Mouse (Mus musculus): ENCODE data around the gene Gdf15. TPM values are rescaled to one million over a fixed set of nuclear protein-coding genes. Genes with fewer than 3 reads are reported as not detected.

The Gdf15 gene
- polyA plus RNA-seq, 2 experiments = 0.18 to 0.47 TPM

DNA sequence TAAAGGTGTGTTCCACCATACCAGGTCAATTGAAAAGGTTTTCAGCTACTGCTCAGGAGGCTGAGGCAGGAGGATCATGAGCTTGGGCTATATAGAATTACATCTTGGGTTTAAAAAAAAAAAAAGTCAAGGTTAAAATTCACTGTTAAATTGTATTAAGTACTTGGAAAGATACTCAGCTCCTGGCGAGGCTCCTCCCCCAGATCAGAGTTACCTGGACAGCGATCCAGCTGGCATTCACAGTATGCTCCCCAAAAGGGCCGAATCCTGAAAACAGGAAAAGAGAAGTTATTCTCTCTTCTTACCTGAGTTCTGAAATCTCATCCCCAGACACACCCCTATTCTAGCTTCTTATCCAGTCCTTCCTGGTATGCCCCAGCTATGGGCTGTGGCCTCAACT is 25.0 kb upstream of the Gdf15 start:
- no peak overlapping the region for H3K4me2 ChIP-seq (replicated peaks; ENCODE audit: low read depth, low read length, severe bottlenecking)
- no peaks in the 10 kb centered on the region for H3K27me3 ChIP-seq (ENCODE audit: control insufficient read depth, insufficient read depth, low read length)
- TF ChIP-seq POLR2A (IDR thresholded peaks at IDR 0.05; ENCODE audit: borderline replicate concordance, extremely low read depth, insufficient read depth, insufficient read length) = no peak
- H3K4me3 ChIP-seq (replicated peaks; ENCODE audit: low read length) = no peak overlapping the region
- H3K36me3 ChIP-seq (ENCODE audit: control insufficient read depth, insufficient read depth, low read length) = peaks cover 40% of the 10 kb centered on the region
- no peak for ATAC-seq (ENCODE audit: low FRiP score, low read depth)
- H3K9me3 ChIP-seq (ENCODE audit: control insufficient read depth, low read length) = no peaks in the 10 kb centered on the region
- no peak overlapping the region for H3K27ac ChIP-seq (replicated peaks; ENCODE audit: low read depth, low read length)
- peaks cover 9% of the 10 kb centered on the region for H3K4me1 ChIP-seq (ENCODE audit: control insufficient read depth, insufficient read depth, low read length)
- 95% methylated on average over 3 of the region's 3 CpGs for WGBS
- DNase-seq (ENCODE audit: low spot score) = no peak
- no peak overlapping the region for H3K9ac ChIP-seq (ENCODE audit: low read depth, low read length, severe bottlenecking)

DNA sequence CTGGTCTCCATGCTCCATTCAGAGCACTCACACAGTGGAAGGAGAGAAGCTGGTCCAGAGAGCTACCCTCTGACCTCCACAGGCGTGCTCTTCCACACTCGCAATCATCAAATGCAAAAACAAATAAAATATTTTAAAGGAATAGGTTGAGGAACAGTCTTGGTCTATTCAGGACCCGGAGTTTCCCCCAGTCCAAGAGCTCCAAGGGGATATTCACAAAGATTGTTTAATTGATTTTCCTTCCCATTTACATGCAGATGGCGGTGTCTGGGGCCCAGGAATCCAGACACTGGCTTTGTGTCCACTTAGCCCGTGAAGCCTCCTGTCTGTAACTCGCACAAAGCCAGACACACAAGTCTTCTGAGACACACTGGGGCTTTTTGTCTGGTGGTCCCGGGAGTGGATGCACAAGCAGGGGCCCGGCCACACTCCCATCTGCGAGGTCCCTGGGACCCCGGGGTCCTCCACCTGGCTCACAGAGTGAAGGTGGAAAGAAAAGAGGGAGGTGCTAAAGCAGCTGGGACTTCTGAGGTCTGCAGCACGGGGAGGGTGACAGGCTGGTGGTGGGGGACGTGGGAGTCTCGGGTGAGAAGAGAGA is 24.0 kb upstream of the Gdf15 start:
- WGBS = 76% methylated on average over 13 of the region's 13 CpGs
- Histone ChIP-seq H3K4me1 (ENCODE audit: control insufficient read depth, insufficient read depth, low read length) (peaks cover 9% of the 10 kb centered on the region), H3K36me3 (ENCODE audit: control insufficient read depth, insufficient read depth, low read length) (peaks cover 49% of the 10 kb centered on the region), H3K27ac (replicated peaks; ENCODE audit: low read depth, low read length) (no peak overlapping the region), H3K27me3 (ENCODE audit: control insufficient read depth, insufficient read depth, low read length) (no peaks in the 10 kb centered on the region), H3K9ac (ENCODE audit: low read depth, low read length, severe bottlenecking) (no peak overlapping the region), H3K4me2 (replicated peaks; ENCODE audit: low read depth, low read length, severe bottlenecking) (no peak overlapping the region), H3K4me3 (replicated peaks; ENCODE audit: low read length) (no peak overlapping the region), H3K9me3 (ENCODE audit: control insufficient read depth, low read length) (no peaks in the 10 kb centered on the region)
- TF ChIP-seq POLR2A (IDR thresholded peaks at IDR 0.05; ENCODE audit: borderline replicate concordance, extremely low read depth, insufficient read depth, insufficient read length) = no peak
- no peak for ATAC-seq (ENCODE audit: low FRiP score, low read depth)
- DNase-seq (ENCODE audit: low spot score) = no peak

DNA sequence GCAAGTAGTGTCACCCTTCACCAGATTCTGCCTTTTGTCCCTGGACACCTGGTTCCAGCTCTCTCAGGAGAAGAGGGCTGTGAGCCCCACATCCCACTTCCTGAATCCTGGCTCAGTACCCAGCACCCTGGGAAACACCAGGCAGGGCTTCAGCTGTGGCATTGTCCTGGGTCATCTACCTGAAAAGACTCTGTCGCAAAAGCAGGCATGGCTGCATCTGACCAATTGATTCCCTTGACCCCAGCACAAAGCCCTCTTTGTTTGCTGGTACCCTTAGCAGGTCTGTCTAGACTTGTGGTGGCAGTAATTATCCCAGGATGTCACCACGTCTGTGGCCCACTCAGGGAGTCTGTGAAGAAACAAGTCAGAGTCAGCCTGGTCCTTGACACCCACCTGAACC is 23.2 kb upstream of the Gdf15 start:
- H3K27ac ChIP-seq (replicated peaks; ENCODE audit: low read depth, low read length) = no peak overlapping the region
- H3K27me3 ChIP-seq (ENCODE audit: control insufficient read depth, insufficient read depth, low read length) = no peaks in the 10 kb centered on the region
- H3K36me3 ChIP-seq (ENCODE audit: control insufficient read depth, insufficient read depth, low read length) = peaks cover 57% of the 10 kb centered on the region
- WGBS = 57% methylated on average over 2 of the region's 2 CpGs
- DNase-seq (ENCODE audit: low spot score) = no peak
- H3K4me1 ChIP-seq (ENCODE audit: control insufficient read depth, insufficient read depth, low read length) = peaks cover 9% of the 10 kb centered on the region
- ATAC-seq (ENCODE audit: low FRiP score, low read depth) = no peak
- H3K9ac ChIP-seq (ENCODE audit: low read depth, low read length, severe bottlenecking) = no peak overlapping the region
- H3K9me3 ChIP-seq (ENCODE audit: control insufficient read depth, low read length) = no peaks in the 10 kb centered on the region
- no peak overlapping the region for H3K4me3 ChIP-seq (replicated peaks; ENCODE audit: low read length)
- no peak for TF ChIP-seq POLR2A (IDR thresholded peaks at IDR 0.05; ENCODE audit: borderline replicate concordance, extremely low read depth, insufficient read depth, insufficient read length)
- H3K4me2 ChIP-seq (replicated peaks; ENCODE audit: low read depth, low read length, severe bottlenecking) = no peak overlapping the region

DNA sequence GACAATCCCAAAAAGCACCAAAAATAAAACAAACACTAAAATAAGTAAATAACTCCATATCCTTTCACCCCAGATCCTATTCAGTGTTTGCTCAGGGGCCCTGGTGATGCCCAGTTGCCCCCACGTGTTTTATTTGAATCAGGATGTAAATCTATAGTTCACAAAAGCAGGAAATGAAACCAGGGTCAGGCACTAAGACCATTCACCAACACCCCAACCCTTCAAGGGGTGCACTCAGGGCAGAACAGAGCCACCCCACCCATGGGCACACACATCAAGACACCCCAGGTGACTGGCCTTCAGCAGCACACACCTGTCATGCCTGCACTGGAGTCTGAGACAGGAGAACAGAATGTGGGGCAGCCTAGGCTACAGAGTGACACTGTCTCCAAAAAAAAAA is 21.9 kb upstream of the Gdf15 start:
- DNase-seq (ENCODE audit: low spot score) (no peak), ATAC-seq (ENCODE audit: low FRiP score, low read depth) (no peak)
- TF ChIP-seq POLR2A (IDR thresholded peaks at IDR 0.05; ENCODE audit: borderline replicate concordance, extremely low read depth, insufficient read depth, insufficient read length) = no peak
- Histone ChIP-seq H3K4me2 (replicated peaks; ENCODE audit: low read depth, low read length, severe bottlenecking) (no peak overlapping the region), H3K9ac (ENCODE audit: low read depth, low read length, severe bottlenecking) (no peak overlapping the region), H3K4me3 (replicated peaks; ENCODE audit: low read length) (no peak overlapping the region), H3K27ac (replicated peaks; ENCODE audit: low read depth, low read length) (no peak overlapping the region), H3K36me3 (ENCODE audit: control insufficient read depth, insufficient read depth, low read length) (peaks cover 69% of the 10 kb centered on the region), H3K27me3 (ENCODE audit: control insufficient read depth, insufficient read depth, low read length) (no peaks in the 10 kb centered on the region), H3K4me1 (ENCODE audit: control insufficient read depth, insufficient read depth, low read length) (peaks cover 13% of the 10 kb centered on the region), H3K9me3 (ENCODE audit: control insufficient read depth, low read length) (no peaks in the 10 kb centered on the region)
- WGBS = 76% methylated on average over 1 of the region's 1 CpGs

DNA sequence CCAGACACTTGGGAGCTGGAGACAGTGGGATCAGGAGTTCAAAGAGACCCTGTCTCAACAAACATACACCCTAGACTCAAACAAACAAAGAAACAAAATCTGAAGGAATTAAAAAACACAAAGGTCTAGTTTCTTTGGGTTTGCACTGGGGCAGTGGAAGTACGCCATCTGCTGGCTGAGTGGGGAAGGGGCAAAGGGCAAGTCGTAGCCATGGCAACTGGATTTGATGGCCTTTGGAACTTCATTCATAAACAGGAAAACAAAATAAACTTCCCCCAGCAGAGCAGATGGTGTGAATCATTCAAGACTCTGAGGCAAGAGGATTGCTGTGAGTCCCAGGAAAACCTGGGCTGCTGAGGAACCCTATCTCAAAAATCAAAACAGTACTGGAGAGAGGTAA is 21.0 kb upstream of the Gdf15 start:
- no peak overlapping the region for H3K27ac ChIP-seq (replicated peaks; ENCODE audit: low read depth, low read length)
- no peak overlapping the region for H3K4me2 ChIP-seq (replicated peaks; ENCODE audit: low read depth, low read length, severe bottlenecking)
- TF ChIP-seq POLR2A (IDR thresholded peaks at IDR 0.05; ENCODE audit: borderline replicate concordance, extremely low read depth, insufficient read depth, insufficient read length) = no peak
- 70% methylated on average over 2 of the region's 2 CpGs for WGBS
- no peak overlapping the region for H3K9ac ChIP-seq (ENCODE audit: low read depth, low read length, severe bottlenecking)
- no peaks in the 10 kb centered on the region for H3K9me3 ChIP-seq (ENCODE audit: control insufficient read depth, low read length)
- ATAC-seq (ENCODE audit: low FRiP score, low read depth) = no peak
- no peaks in the 10 kb centered on the region for H3K27me3 ChIP-seq (ENCODE audit: control insufficient read depth, insufficient read depth, low read length)
- H3K4me3 ChIP-seq (replicated peaks; ENCODE audit: low read length) = no peak overlapping the region
- DNase-seq (ENCODE audit: low spot score) = no peak
- peaks cover 13% of the 10 kb centered on the region for H3K4me1 ChIP-seq (ENCODE audit: control insufficient read depth, insufficient read depth, low read length)
- peaks cover 73% of the 10 kb centered on the region for H3K36me3 ChIP-seq (ENCODE audit: control insufficient read depth, insufficient read depth, low read length)

DNA sequence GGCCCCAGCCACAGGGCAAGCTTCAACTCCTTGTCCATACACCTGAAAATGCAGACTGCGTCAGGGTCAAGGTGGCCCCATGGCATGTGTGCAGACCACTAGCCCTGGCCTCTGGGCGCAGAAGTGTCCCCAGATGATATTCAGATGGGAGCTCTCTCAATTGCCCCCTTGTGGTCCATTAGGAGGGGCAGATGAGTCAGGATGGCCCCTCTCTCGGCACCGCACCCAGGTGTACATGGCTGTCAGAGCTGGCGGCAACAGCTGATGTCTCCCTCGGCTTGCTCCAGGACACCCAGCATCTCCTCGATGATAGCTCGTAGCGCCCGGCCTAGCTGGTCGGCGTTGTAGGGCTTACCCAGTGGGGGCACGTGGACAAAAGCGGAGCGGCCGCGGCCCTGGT is 18.1 kb upstream of the Gdf15 start:
- Histone ChIP-seq H3K9me3 (ENCODE audit: control insufficient read depth, low read length) (no peaks in the 10 kb centered on the region), H3K36me3 (ENCODE audit: control insufficient read depth, insufficient read depth, low read length) (peaks cover 59% of the 10 kb centered on the region), H3K27me3 (ENCODE audit: control insufficient read depth, insufficient read depth, low read length) (no peaks in the 10 kb centered on the region), H3K4me1 (ENCODE audit: control insufficient read depth, insufficient read depth, low read length) (peaks cover 29% of the 10 kb centered on the region), H3K4me3 (replicated peaks; ENCODE audit: low read length) (no peak overlapping the region), H3K9ac (ENCODE audit: low read depth, low read length, severe bottlenecking) (no peak overlapping the region), H3K27ac (replicated peaks; ENCODE audit: low read depth, low read length) (no peak overlapping the region), H3K4me2 (replicated peaks; ENCODE audit: low read depth, low read length, severe bottlenecking) (no peak overlapping the region)
- TF ChIP-seq POLR2A (IDR thresholded peaks at IDR 0.05; ENCODE audit: borderline replicate concordance, extremely low read depth, insufficient read depth, insufficient read length) = no peak
- ATAC-seq (ENCODE audit: low FRiP score, low read depth) (no peak), DNase-seq (ENCODE audit: low spot score) (no peak)
- 92% methylated on average over 17 of the region's 17 CpGs for WGBS

Measured in limb, embryonic 14.5 days (tissue).